Mouse (Mus musculus) brain, embryonic 18.5 days (tissue): ENCODE data around the gene Fcamr.

Experiments used
- DNase-seq: peaks from one replicate; pipeline ENCODE4 v3.0.0-alpha.2; 2012; ENCODE audit warnings: low read depth, low spot score

Gene Fcamr

DNA sequence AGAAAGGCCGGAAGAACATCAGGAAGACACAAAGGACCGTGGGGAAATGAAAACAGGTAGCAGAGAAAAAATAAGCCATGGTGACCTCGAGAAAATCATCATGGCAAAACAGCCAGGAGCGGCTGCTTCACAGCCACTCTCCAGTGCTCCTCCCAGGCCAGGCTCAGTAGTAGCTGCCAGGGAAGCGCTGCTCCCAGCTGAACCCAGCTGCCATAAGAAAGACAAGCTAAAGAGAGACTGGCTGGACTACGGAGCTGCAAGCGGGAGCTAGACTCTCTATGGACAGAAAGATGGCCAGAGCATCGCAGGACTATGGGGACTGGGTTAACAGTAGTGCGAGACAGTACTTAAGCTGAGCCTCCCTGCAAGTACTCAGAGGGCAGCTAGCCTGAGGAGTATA is 54.1 kb downstream of the Fcamr start:
- DNase-seq: no peak

DNA sequence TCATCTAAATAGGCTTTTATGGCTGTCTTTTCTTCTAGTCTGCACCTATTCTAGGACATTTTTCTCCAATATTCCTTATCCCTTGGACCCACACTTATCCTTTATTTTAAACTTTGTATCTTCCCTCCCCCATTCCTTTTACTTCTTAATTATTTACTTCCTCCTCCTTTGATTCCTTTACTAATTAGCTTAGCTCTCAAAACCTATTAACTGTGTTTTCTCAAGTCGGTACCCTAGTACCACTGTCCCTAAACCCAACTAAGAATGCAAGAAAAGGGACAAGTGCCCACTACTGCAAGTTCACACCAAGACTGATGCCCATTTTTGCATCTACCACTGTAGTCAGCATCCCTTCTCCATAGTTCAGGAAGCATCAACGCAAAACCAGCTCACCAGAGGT is 55.0 kb downstream of the Fcamr start:
- no peak for DNase-seq

DNA sequence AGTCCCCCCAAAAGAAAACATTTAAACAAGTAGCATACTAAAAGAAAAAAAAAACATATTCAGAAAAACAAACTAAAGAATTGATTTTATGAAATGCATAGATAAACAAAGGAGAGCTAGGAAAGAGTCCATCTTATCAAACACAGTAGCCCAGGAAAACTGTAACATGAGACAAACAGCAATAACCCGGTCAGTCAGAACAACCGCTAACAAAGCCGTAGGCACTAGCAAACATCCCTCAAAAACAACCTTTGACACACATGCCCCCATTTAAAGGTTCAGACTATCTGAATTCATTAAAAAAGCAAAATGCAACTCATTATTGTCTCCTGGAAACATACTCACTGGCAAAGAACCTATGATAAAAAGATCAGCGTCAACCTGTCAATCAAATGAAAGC is 56.8 kb downstream of the Fcamr start:
- DNase-seq: no peak

DNA sequence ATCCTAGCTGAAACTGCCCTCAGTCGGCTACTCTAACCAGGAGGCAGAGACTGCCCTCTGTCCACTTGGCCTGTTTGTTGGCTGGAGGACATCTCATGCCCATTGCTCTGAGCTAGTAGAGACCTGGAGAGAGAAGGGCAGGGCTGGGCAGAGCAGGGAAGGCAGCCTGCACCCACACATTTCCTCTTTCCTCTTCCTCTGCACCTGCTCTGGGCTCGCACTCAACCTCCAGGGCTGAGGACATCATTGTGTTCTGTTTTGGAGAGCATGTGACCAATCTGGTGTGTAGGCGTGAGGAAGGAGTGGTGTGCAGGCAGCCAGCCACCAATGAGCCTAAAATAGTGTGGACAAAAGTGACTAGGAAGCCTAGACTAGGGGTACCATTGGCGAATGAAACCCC is 63.5 kb downstream of the Fcamr start:
- DNase-seq: no peak
